In genomic region chr7:100493117-100493483, GRCm38 (mm10) we compare ENCODE assay signal across 8 mouse cellular contexts. TPM values are rescaled to one million over a fixed set of nuclear protein-coding genes. Genes with fewer than 3 reads are reported as not detected.
DNase-seq lines count a peak whose midpoint lies in the region; ATAC-seq and TF ChIP-seq lines count a peak whose summit lies in the region.

Gene Ucp2 (plus strand): TSS chr7:100493337.

- TF ChIP-seq CTCF in heart, postnatal 0 days (IDR thresholded peaks at IDR 0.05; ENCODE audit: low read depth) = no peak
- no peak; the same call in 1 of the 2 replicates for TF ChIP-seq CTCF in liver, embryonic 14.5 days (IDR thresholded peaks at IDR 0.05; ENCODE audit: low read depth)

- 1% methylated on average over 27 of the region's 27 CpGs for WGBS in forebrain, embryonic 10.5 days
- WGBS in heart, postnatal 0 days = 1% methylated on average over 25 of the region's 27 CpGs
- WGBS in liver, embryonic 14.5 days (ENCODE audit: insufficient replicate concordance) = under 1% methylated on average over 27 of the region's 27 CpGs
- 1% methylated on average over 27 of the region's 27 CpGs for WGBS in stomach, embryonic 16.5 days

- peak; percentile 99 for DNase-seq in B cell, adult 2 months
- peak; percentile 80 for DNase-seq in adrenal gland, adult 8-10 months
- peak; percentile 73 for DNase-seq in forebrain, embryonic 10.5 days (ENCODE audit: extremely low spot score, low spot score)
- DNase-seq in heart, postnatal 0 days (ENCODE audit: low spot score) = peak; percentile 52
- DNase-seq in kidney, postnatal 36 days = peak; percentile 88 to 92
- peak; percentile 88 for DNase-seq in liver, embryonic 14.5 days (ENCODE audit: low read depth in 3 of 3, low spot score in 3 of 3)
- peak; percentile 93 to 95 for DNase-seq in natural killer cell, adult 2 months (ENCODE audit: low spot score in 2 of 2)

- peak within 1 kb of the TSS; percentile 64 for H3K4me3 ChIP-seq in forebrain, embryonic 10.5 days
- peak within 1 kb of the TSS; percentile 56 for H3K4me3 ChIP-seq in heart, postnatal 0 days (ENCODE audit: low read depth, low read length)
- H3K4me3 ChIP-seq in liver, embryonic 14.5 days (ENCODE audit: insufficient read depth in 1 of 2, low read depth in 2 of 2, low read length in 2 of 2) = peak within 1 kb of the TSS; percentile 78 to 97
- H3K4me3 ChIP-seq in stomach, embryonic 16.5 days (replicated peaks; ENCODE audit: low read length) = peak within 1 kb of the TSS; percentile 53

- peak within 1 kb of the TSS; percentile 87 for H3K27ac ChIP-seq in forebrain, embryonic 10.5 days
- peak within 1 kb of the TSS; percentile 80 for H3K27ac ChIP-seq in heart, postnatal 0 days (ENCODE audit: low read depth)
- H3K27ac ChIP-seq in liver, embryonic 14.5 days = peak within 1 kb of the TSS; percentile 56
- H3K27ac ChIP-seq in stomach, embryonic 16.5 days (ENCODE audit: low read length) = peak within 1 kb of the TSS; percentile 86

- TF ChIP-seq EP300 in heart, postnatal 0 days (IDR thresholded peaks at IDR 0.05; ENCODE audit: low read depth) = peak; percentile 53
- TF ChIP-seq EP300 in liver, embryonic 14.5 days (IDR thresholded peaks at IDR 0.05; ENCODE audit: low read depth) = peak; percentile 20; the same call in 1 of the 2 replicates

- peak within 1 kb of the TSS; percentile 68 for H3K4me2 ChIP-seq in heart, postnatal 0 days (ENCODE audit: low read depth, low read length)
- H3K4me2 ChIP-seq in liver, embryonic 14.5 days (ENCODE audit: low read depth) = peak within 1 kb of the TSS; percentile 91
- H3K4me2 ChIP-seq in stomach, embryonic 16.5 days (ENCODE audit: low read depth, low read length) = peak within 1 kb of the TSS; percentile 85

- peaks cover 36% of the 10 kb centered on the region for H3K27me3 ChIP-seq in forebrain, embryonic 10.5 days (ENCODE audit: poor library complexity, severe bottlenecking)
- no peaks in the 10 kb centered on the region for H3K27me3 ChIP-seq in heart, postnatal 0 days (ENCODE audit: control insufficient read depth, insufficient read depth, low read length)
- no peaks in the 10 kb centered on the region for H3K27me3 ChIP-seq in liver, embryonic 14.5 days (ENCODE audit: control insufficient read depth, insufficient read depth, low read length)
- H3K27me3 ChIP-seq in stomach, embryonic 16.5 days (ENCODE audit: control insufficient read depth, insufficient read depth, low read length) = no peaks in the 10 kb centered on the region

- peak within 1 kb of the TSS; percentile 40 for H3K9ac ChIP-seq in heart, postnatal 0 days (replicated peaks; ENCODE audit: low read depth, low read length)
- H3K9ac ChIP-seq in liver, embryonic 14.5 days (replicated peaks) = peak within 1 kb of the TSS; percentile 98
- H3K9ac ChIP-seq in stomach, embryonic 16.5 days (ENCODE audit: low read length) = peak within 1 kb of the TSS; percentile 73

- no peaks in the 10 kb centered on the region for H3K9me3 ChIP-seq in forebrain, embryonic 10.5 days
- H3K9me3 ChIP-seq in heart, postnatal 0 days (replicated peaks; ENCODE audit: control insufficient read depth, low read length) = no peaks in the 10 kb centered on the region
- H3K9me3 ChIP-seq in liver, embryonic 14.5 days (ENCODE audit: control insufficient read depth, low read length) = no peaks in the 10 kb centered on the region
- H3K9me3 ChIP-seq in stomach, embryonic 16.5 days (replicated peaks; ENCODE audit: control insufficient read depth, low read length) = no peaks in the 10 kb centered on the region

- ATAC-seq in heart, postnatal 0 days (ENCODE audit: insufficient read depth, low read depth) = peak; percentile 38
- ATAC-seq in liver, embryonic 14.5 days (ENCODE audit: insufficient read depth) = peak; percentile 88
- peak; percentile 81 for ATAC-seq in stomach, embryonic 16.5 days (ENCODE audit: insufficient read depth, low FRiP score)

- H3K36me3 ChIP-seq in forebrain, embryonic 10.5 days (replicated peaks) = peaks cover 15% of the 10 kb centered on the region
- peaks cover 9% of the 10 kb centered on the region; the same call in 1 of the 2 replicates for H3K36me3 ChIP-seq in heart, postnatal 0 days (replicated peaks; ENCODE audit: control insufficient read depth, insufficient read depth, low read length)
- H3K36me3 ChIP-seq in liver, embryonic 14.5 days (replicated peaks; ENCODE audit: control insufficient read depth, insufficient read depth, low read depth) = peaks cover 42% of the 10 kb centered on the region
- H3K36me3 ChIP-seq in stomach, embryonic 16.5 days (ENCODE audit: control insufficient read depth, insufficient read depth, low read length) = peaks cover 4% of the 10 kb centered on the region; the same call in 1 of the 2 replicates

- peaks cover 55% of the 10 kb centered on the region for H3K4me1 ChIP-seq in forebrain, embryonic 10.5 days
- H3K4me1 ChIP-seq in heart, postnatal 0 days (ENCODE audit: control insufficient read depth, insufficient read depth) = peaks cover 21% of the 10 kb centered on the region
- H3K4me1 ChIP-seq in liver, embryonic 14.5 days (replicated peaks; ENCODE audit: control insufficient read depth in 2 of 2, insufficient read depth in 2 of 2, low read length in 1 of 2) = peaks cover 14 to 25% of the 10 kb centered on the region in 2 experiments
- H3K4me1 ChIP-seq in stomach, embryonic 16.5 days (ENCODE audit: control insufficient read depth, insufficient read depth, low read length) = peaks cover 40% of the 10 kb centered on the region

RNA-seq across cellular contexts. Expression of gene Ucp2, which starts in this region (rescaled TPM):
- total RNA-seq in adrenal gland, adult 8-10 months (2022) = 100 to 1,000 TPM; 212 to 320 (median 270) TPM
- polyA plus RNA-seq in forebrain, embryonic 10.5 days (2016; fragmentation: Nextera tagmentation; extraction: Ambion mirVana) = 78.7 and 93.9 TPM in 2 replicates
- total RNA-seq in heart, postnatal 0 days (2014; rRNA removed; ENCODE audit: low replicate concordance) = 71.4 and 234 TPM in 2 replicates
- 339 and 342 TPM in 2 replicates for polyA plus RNA-seq in heart, postnatal 0 days (2015; fragmentation: Nextera tagmentation; extraction: Ambion mirVana)
- 329 and 337 TPM in 2 replicates for polyA plus RNA-seq in liver, embryonic 14.5 days (2012; rRNA removed)
- 556 and 628 TPM in 2 replicates for polyA plus RNA-seq in liver, embryonic 14.5 days (2014; fragmentation: Nextera tagmentation; extraction: Ambion mirVana)
- polyA plus RNA-seq in stomach, embryonic 16.5 days (2015; fragmentation: Nextera tagmentation; extraction: Ambion mirVana) = 351 and 400 TPM in 2 replicates

Comparison
In these comparisons a context has a peak if more than half of its experiments do, and no peak if none do; other contexts are left out.
1. Peak in every context shown above with its lines: DNase-seq, ATAC-seq, H3K4me3 ChIP-seq and H3K27ac ChIP-seq.
2. ATAC-seq: peak in every context shown above with its lines; median percentile 88 in liver, embryonic 14.5 days; 81 in stomach, embryonic 16.5 days; 38 in heart, postnatal 0 days.
3. H3K9ac ChIP-seq: peak in every context shown above with its lines; median percentile 98 in liver, embryonic 14.5 days; 73 in stomach, embryonic 16.5 days; 40 in heart, postnatal 0 days.